Mouse (Mus musculus) brain, embryonic 14.5 days (tissue): Measurements from ENCODE around the gene Dapk3.

Experiments used
- CTCF ChIP-seq: fragments of 200-500 bp; IDR thresholded peaks from 2 replicates; pipeline ENCODE4 v1.5.1; 2012; ENCODE audit warnings: inconsistent platforms, mild to moderate bottlenecking, moderate library complexity, borderline replicate concordance; ENCODE audit not compliant: insufficient read depth, insufficient read length; ENCODE audit errors: extremely low read depth
- POLR2A ChIP-seq: fragments of 200-500 bp; IDR thresholded peaks from 2 replicates; pipeline ENCODE4 v1.6.1; 2012; ENCODE audit warnings: mild to moderate bottlenecking, inconsistent platforms, borderline replicate concordance; ENCODE audit not compliant: poor library complexity, insufficient read depth, insufficient read length, severe bottlenecking; ENCODE audit errors: extremely low read depth

DNA sequence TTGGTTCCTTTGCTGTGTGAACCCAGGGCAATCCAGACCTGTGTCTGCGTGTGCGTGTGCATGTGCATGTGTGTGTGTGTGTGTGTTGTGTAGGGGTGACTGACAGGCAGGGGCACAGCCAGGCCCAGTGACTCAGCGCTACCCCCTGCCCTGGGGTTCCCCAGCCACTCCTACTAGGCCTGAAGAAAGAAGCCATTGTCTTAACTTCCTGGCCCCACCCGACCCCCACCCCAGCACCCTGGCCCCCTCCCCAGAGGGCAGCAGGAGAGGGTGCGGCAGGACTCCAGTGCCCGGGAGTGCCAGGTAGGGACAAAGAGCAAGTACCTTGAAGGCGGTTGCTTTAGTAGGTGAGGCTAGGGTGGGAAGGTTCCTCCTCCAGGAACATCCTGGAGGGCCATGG is 37.0 kb upstream of the Dapk3 start:
- TF ChIP-seq POLR2A = no peak
- TF ChIP-seq CTCF = no peak
